Mouse (Mus musculus) embryonic fibroblast, embryonic 13.5 days (primary cell): ENCODE results near the gene Sema3c.

Experiments
- CTCF ChIP-seq: IDR thresholded peaks from 2 replicates; pipeline ENCODE4 v1.5.1; 2011; ENCODE audit warnings: mild to moderate bottlenecking, control low read depth, low read length, moderate library complexity, borderline replicate concordance; ENCODE audit not compliant: insufficient read depth
- POLR2A ChIP-seq: IDR thresholded peaks from 2 replicates; pipeline ENCODE4 v1.6.1; 2011; ENCODE audit warnings: low read depth, mild to moderate bottlenecking, control low read depth, low read length, moderate library complexity

- no peak for TF ChIP-seq CTCF
- no peak for TF ChIP-seq POLR2A
Observed at GRCm38 (mm10) chr5:17753471-17754005, 179.5 kb downstream of the Sema3c start.
